Comparison of ENCODE assay signal across 28 mouse cellular contexts in the genomic region with DNA sequence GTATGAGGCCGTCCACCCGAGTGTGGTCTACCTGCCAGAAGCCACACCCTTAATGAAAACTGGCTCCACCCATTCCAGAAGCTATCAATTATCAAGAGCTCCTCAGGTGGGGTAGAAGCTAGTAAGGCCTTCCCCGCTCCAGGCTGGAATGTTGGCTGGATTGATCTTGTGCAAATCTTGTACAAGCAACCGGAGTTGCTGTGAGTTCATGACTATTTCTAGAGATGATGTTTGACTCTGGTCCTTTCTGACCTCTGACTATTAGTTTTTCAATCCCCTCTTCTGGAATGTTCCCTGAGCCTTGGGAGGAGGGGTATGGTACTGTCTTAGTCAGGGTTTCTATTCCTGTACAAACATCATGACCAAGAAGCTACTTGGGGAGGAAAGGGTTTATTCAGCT.
"Had no signal": no experiment of that assay in that cellular context is flagged by ENCODE, and none has a peak within 500 bp of the region (broad histone marks: within the 10 kb centered on the region; RNA-seq: fewer than 3 reads in every experiment).

No protein-coding gene starts in this region.

- H3K27ac ChIP-seq: embryonic facial prominence, embryonic 10.5 days; embryonic facial prominence, embryonic 12.5 days; embryonic facial prominence, embryonic 13.5 days; embryonic facial prominence, embryonic 15.5 days; forebrain, embryonic 10.5 days; forebrain, embryonic 12.5 days; forebrain, embryonic 13.5 days; forebrain, embryonic 15.5 days; heart, adult 2 months had no signal

- H3K9me3 ChIP-seq: embryonic facial prominence, embryonic 10.5 days; embryonic facial prominence, embryonic 12.5 days; embryonic facial prominence, embryonic 13.5 days; embryonic facial prominence, embryonic 15.5 days; forebrain, embryonic 10.5 days; forebrain, embryonic 12.5 days; forebrain, embryonic 13.5 days; forebrain, embryonic 15.5 days had no signal

- H3K9ac ChIP-seq: embryonic facial prominence, embryonic 12.5 days; embryonic facial prominence, embryonic 13.5 days; embryonic facial prominence, embryonic 15.5 days; forebrain, embryonic 12.5 days; forebrain, embryonic 13.5 days; forebrain, embryonic 15.5 days; forebrain, postnatal 0 days had no signal

- DNase-seq: cerebellum, adult 2 months; cerebellum, adult 8-10 months; cerebellum, adult 9-10 months; cerebellum, adult 9-11 months; cerebellum, postnatal 10 days; cerebellum, postnatal 14 days; cerebellum, postnatal 25 days; cerebellum, postnatal 36 days; embryo, embryonic 11 days; forebrain, postnatal 0 days; gastrocnemius, adult 2 months; gastrocnemius, postnatal 10 days; gastrocnemius, postnatal 14 days; gastrocnemius, postnatal 25 days; gastrocnemius, postnatal 36 days; heart, adult 18-20 months; heart, adult 2 months had no signal

- H3K36me3 ChIP-seq: embryonic facial prominence, embryonic 10.5 days; embryonic facial prominence, embryonic 12.5 days; embryonic facial prominence, embryonic 13.5 days; embryonic facial prominence, embryonic 15.5 days; forebrain, embryonic 10.5 days; forebrain, embryonic 12.5 days; forebrain, embryonic 15.5 days had no signal

- H3K27me3 ChIP-seq: embryonic facial prominence, embryonic 12.5 days; embryonic facial prominence, embryonic 13.5 days; embryonic facial prominence, embryonic 15.5 days; forebrain, embryonic 12.5 days; forebrain, embryonic 13.5 days; forebrain, embryonic 15.5 days had no signal

- ATAC-seq: forebrain, embryonic 13.5 days; forebrain, embryonic 14.5 days; forebrain, embryonic 15.5 days; forebrain, embryonic 16.5 days; forebrain, postnatal 0 days had no signal

- H3K4me2 ChIP-seq: embryonic facial prominence, embryonic 12.5 days; embryonic facial prominence, embryonic 13.5 days; embryonic facial prominence, embryonic 15.5 days; forebrain, embryonic 12.5 days; forebrain, embryonic 13.5 days; forebrain, embryonic 15.5 days had no signal

- H3K4me1 ChIP-seq: embryonic facial prominence, embryonic 10.5 days; embryonic facial prominence, embryonic 12.5 days; embryonic facial prominence, embryonic 13.5 days; embryonic facial prominence, embryonic 15.5 days; forebrain, embryonic 10.5 days; forebrain, embryonic 12.5 days; forebrain, embryonic 13.5 days; forebrain, embryonic 15.5 days had no signal

- H3K4me3 ChIP-seq: embryonic facial prominence, embryonic 10.5 days; embryonic facial prominence, embryonic 12.5 days; embryonic facial prominence, embryonic 13.5 days; embryonic facial prominence, embryonic 15.5 days; erythroblast, embryonic 14.5 days; forebrain, embryonic 10.5 days; forebrain, embryonic 12.5 days; forebrain, embryonic 13.5 days; forebrain, embryonic 15.5 days; gastrocnemius, adult 2 months; heart, adult 2 months had no signal
